Mouse (Mus musculus) thymus, adult 2 months (tissue): Measurements from ENCODE around the gene Pax8.

ENCODE experiments used
- CTCF ChIP-seq: fragments of 200-500 bp; IDR thresholded peaks from 2 replicates; pipeline ENCODE4 v1.5.1; 2012; ENCODE audit warnings: mild to moderate bottlenecking, control low read depth, low read length, moderate library complexity, borderline replicate concordance; ENCODE audit not compliant: control insufficient read depth, poor library complexity, insufficient read depth; ENCODE audit errors: extremely low read depth
- POLR2A ChIP-seq: fragments of 200-500 bp; IDR thresholded peaks from 2 replicates; pipeline ENCODE4 v1.6.1; 2012; ENCODE audit warnings: mild to moderate bottlenecking, low read length, control low read depth, moderate library complexity; ENCODE audit not compliant: control insufficient read depth, poor library complexity, insufficient read depth; ENCODE audit errors: extremely low read depth

DNA sequence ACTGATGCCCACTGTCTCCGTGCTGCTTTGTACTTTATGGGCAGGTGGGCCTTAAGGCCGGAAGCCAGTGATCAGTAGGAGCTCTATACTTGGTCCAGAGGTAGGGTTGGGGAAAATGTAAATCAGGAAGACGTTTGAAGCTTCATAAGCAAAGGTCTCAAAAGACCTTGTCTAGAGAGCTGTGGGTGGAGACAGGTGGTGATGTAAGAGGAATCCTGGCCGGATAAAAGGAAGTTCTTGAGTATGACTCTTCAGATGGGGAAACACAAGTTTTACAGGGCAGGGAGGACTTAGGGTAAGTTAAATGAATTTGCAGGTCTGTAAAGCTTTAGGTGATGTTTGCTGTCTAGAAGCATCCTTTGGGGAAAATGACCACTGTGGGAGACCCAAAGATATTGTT, 26.3 kb downstream of the Pax8 start:
- TF ChIP-seq POLR2A, result no peak
- TF ChIP-seq CTCF, result no peak
